Mouse (Mus musculus) liver, embryonic 11.5 days (tissue): ENCODE measurements around the gene Edn3. TPM values are rescaled to one million over a fixed set of nuclear protein-coding genes. Genes with fewer than 3 reads are reported as not detected.

Experiments used
- ATAC-seq: fragments of 200-750 bp; cut with Nextera tagmentation; replicated peaks from 2 replicates; pipeline ENCODE4 v1.8.0; 2017; ENCODE audit warnings: moderate number of reproducible peaks, mild to moderate bottlenecking, moderate TSS enrichment, moderate library complexity; ENCODE audit not compliant: low FRiP score
- DNase-seq: peaks from one replicate; pipeline ENCODE4 v3.0.0-alpha.2; 2017; ENCODE audit warnings: low spot score
- H3K27ac ChIP-seq: fragments of 300-500 bp; sonication (generic); 2 replicates; pipeline ENCODE4 v1.5.1; 2014; ENCODE audit warnings: mild to moderate bottlenecking, low read depth, low read length, control low read depth
- H3K27me3 ChIP-seq: fragments of 300-500 bp; sonication (generic); replicated peaks from 2 replicates; pipeline ENCODE4 v1.6.1; 2014; ENCODE audit warnings: low read length, mixed read lengths; ENCODE audit not compliant: control insufficient read depth, insufficient read depth
- H3K36me3 ChIP-seq: fragments of 300-500 bp; sonication (generic); 2 replicates; pipeline ENCODE4 v1.6.1; 2014; ENCODE audit warnings: mild to moderate bottlenecking, low read length, moderate library complexity, mixed read lengths; ENCODE audit not compliant: control insufficient read depth, insufficient read depth
- H3K4me1 ChIP-seq: fragments of 300-500 bp; sonication (generic); replicated peaks from 2 replicates; pipeline ENCODE4 v1.6.1; 2014; ENCODE audit warnings: low read length, mixed read lengths; ENCODE audit not compliant: control insufficient read depth, insufficient read depth
- H3K4me2 ChIP-seq: fragments of 300-500 bp; sonication (generic); 2 replicates; pipeline ENCODE4 v1.6.1; 2014; ENCODE audit warnings: mild to moderate bottlenecking, control low read depth, moderate library complexity
- H3K4me3 ChIP-seq: fragments of 300-500 bp; sonication (generic); 2 replicates; pipeline ENCODE4 v1.5.1; 2014; ENCODE audit warnings: low read depth, low read length, control low read depth
- H3K9ac ChIP-seq: fragments of 300-500 bp; sonication (generic); 2 replicates; pipeline ENCODE4 v1.6.1; 2014; ENCODE audit warnings: low read depth, low read length, control low read depth
- H3K9me3 ChIP-seq: fragments of 300-500 bp; sonication (generic); 2 replicates; pipeline ENCODE4 v1.6.1; 2016; ENCODE audit warnings: low read length, inconsistent platforms, mixed read lengths; ENCODE audit not compliant: control insufficient read depth
- WGBS: fragments of 180-500 bp; shearing (Covaris S2); extraction: QIAGEN DNeasy Blood & Tissue Kit; methylation state at CpG from one replicate; pipeline ENCODE4 v1.1.7; 2014; 5-methylcytosine and 5-hydroxymethylcytosine counted together
- polyA plus RNA-seq: library from polyadenylated mRNA; unstranded; fragments of >200 nt; fragmentation: Nextera tagmentation; extraction: Ambion mirVana; gene quantifications from 2 replicates; pipeline ENCODE4 v1.2.1, GENCODE M21; 2014

Edn3 gene
- polyA plus RNA-seq, 1 experiment from 2014 or later = 2.0 TPM

GRCm38 (mm10) chr2:174753197-174753596, 7.2 kb upstream of the Edn3 start:
- Histone ChIP-seq H3K4me3 (no peak overlapping the region), H3K36me3 (no peaks in the 10 kb centered on the region), H3K4me1 (no peaks in the 10 kb centered on the region), H3K27ac (no peak overlapping the region), H3K9me3 (no peaks in the 10 kb centered on the region), H3K27me3 (no peaks in the 10 kb centered on the region), H3K9ac (no peak overlapping the region), H3K4me2 (no peak overlapping the region)
- DNase-seq = no peak
- ATAC-seq = no peak
- 86% methylated on average over 1 of the region's 1 CpGs for WGBS

GRCm38 (mm10) chr2:174754231-174754630, 6.2 kb upstream of the Edn3 start:
- Histone ChIP-seq H3K27ac (no peak overlapping the region), H3K36me3 (no peaks in the 10 kb centered on the region), H3K9ac (no peak overlapping the region), H3K4me3 (no peak overlapping the region), H3K27me3 (no peaks in the 10 kb centered on the region), H3K4me1 (no peaks in the 10 kb centered on the region), H3K4me2 (no peak overlapping the region), H3K9me3 (no peaks in the 10 kb centered on the region)
- 67% methylated on average over 1 of the region's 1 CpGs for WGBS
- ATAC-seq (no peak), DNase-seq (no peak)

DNA sequence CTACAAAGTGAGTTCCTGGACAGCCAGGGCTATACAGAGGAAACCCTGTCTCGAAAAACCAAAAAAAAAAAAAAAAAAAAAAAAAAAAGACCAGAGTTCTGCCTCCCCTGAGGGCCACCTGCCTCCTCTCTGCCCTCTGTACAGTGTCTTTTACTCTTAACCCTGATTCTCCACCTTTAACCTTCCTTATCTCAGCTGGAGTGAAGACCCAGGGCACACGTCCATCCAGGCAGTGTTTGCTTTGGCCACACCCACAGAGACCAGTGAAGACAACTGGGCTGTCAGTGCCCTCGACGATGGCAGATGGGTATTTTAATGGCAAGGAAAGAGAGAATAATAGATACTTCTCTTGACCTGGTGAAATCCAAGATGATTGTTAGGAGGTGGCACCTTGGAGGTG, 1.2 kb upstream of the Edn3 start:
- H3K4me1 ChIP-seq = no peaks in the 10 kb centered on the region
- peaks cover 20% of the 10 kb centered on the region for H3K27me3 ChIP-seq
- H3K27ac ChIP-seq = no peak overlapping the region
- no peak for ATAC-seq
- DNase-seq = no peak
- H3K9me3 ChIP-seq = no peaks in the 10 kb centered on the region
- H3K9ac ChIP-seq = no peak overlapping the region
- no peak overlapping the region for H3K4me2 ChIP-seq
- WGBS = 66% methylated on average over 4 of the region's 4 CpGs
- H3K4me3 ChIP-seq = no peak overlapping the region
- H3K36me3 ChIP-seq = no peaks in the 10 kb centered on the region

GRCm38 (mm10) chr2:174761452-174762101, 1.2 kb downstream of the Edn3 start:
- peaks cover 20% of the 10 kb centered on the region for H3K27me3 ChIP-seq
- no peak for ATAC-seq
- H3K4me3 ChIP-seq = no peak overlapping the region
- no peak for DNase-seq
- H3K4me1 ChIP-seq = no peaks in the 10 kb centered on the region
- 63% methylated on average over 6 of the region's 6 CpGs for WGBS
- no peaks in the 10 kb centered on the region for H3K9me3 ChIP-seq
- H3K27ac ChIP-seq = no peak overlapping the region
- peak overlapping the region; percentile 18; the same call in 1 of the 2 replicates for H3K4me2 ChIP-seq
- no peaks in the 10 kb centered on the region for H3K36me3 ChIP-seq
- H3K9ac ChIP-seq = no peak overlapping the region

DNA sequence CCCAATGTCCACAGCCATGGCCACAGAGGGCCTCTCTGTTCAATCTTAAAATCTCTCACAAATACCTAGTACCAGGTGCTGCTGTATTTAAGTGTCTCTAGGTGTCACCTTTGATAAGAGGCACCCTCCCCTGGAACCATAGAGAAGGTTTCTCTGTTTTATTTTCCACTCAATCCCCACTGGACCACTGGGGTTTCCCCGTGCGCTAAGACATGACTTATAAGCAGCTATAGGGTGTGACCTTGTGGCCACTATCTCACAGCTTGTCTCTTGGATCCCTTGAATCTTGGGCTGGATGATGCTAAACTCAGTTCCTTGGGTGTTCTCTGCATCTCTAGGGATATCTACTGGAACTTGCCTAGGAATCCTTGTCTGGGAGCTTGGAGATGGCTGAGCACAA, 1.9 kb downstream of the Edn3 start:
- Histone ChIP-seq H3K9me3 (no peaks in the 10 kb centered on the region), H3K4me2 (no peak overlapping the region), H3K36me3 (no peaks in the 10 kb centered on the region), H3K4me1 (no peaks in the 10 kb centered on the region), H3K27me3 (peaks cover 20% of the 10 kb centered on the region), H3K27ac (no peak overlapping the region), H3K9ac (no peak overlapping the region), H3K4me3 (no peak overlapping the region)
- ATAC-seq = no peak
- 90% methylated on average over 2 of the region's 2 CpGs for WGBS
- DNase-seq = no peak

- Histone ChIP-seq H3K9ac (no peak overlapping the region), H3K27me3 (no peaks in the 10 kb centered on the region), H3K4me1 (no peaks in the 10 kb centered on the region), H3K36me3 (no peaks in the 10 kb centered on the region), H3K4me3 (no peak overlapping the region), H3K4me2 (no peak overlapping the region), H3K27ac (no peak overlapping the region), H3K9me3 (no peaks in the 10 kb centered on the region)
- 56% methylated on average over 7 of the region's 7 CpGs for WGBS
- ATAC-seq = no peak
- no peak for DNase-seq
Observed at GRCm38 (mm10) chr2:174768891-174769528, 8.6 kb downstream of the Edn3 start.

DNA sequence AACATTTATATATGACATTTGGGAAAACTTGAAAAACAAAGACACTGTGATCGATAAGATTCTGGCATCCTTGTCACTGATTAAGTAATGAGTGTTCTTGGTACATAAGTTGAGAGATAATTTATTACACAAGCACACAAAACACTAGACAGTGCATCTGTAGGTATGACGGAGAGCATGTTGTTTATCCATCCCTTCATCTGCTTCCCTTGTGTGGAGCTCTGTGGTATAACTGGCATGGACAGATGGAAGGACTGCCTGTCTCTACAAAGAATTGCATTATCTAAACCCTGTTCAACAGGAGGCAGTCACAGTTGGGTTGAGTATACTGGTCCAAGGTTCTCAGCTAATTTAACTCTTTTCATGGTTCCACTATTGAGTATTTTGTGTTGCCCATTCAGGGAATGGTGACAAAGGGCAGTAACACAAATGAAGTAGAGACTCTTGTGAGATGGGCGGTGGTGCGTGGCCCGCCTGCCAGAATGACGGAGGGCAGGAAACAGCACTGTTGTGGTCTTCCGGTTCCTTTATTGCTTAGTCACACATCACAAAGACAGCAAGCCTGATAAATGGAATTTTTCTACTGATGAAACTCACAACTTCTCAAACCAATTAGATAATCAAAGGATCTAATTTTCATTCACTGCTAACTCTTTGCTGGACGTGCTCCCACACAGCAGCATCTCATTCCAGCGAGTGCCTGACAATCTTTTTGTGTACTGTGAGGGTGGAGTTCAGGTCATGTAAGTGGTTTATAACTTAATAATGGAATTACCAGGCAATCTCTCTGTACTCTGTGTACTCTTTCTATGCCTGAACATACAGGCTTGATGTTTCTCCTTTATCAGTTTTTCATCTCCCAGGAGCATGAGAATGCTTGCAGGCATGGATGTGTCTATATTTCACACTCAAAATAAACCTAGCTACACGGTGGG, 14.0 kb downstream of the Edn3 start:
- no peak for ATAC-seq
- no peak overlapping the region for H3K4me2 ChIP-seq
- no peak overlapping the region for H3K4me3 ChIP-seq
- H3K27me3 ChIP-seq = no peaks in the 10 kb centered on the region
- no peaks in the 10 kb centered on the region for H3K36me3 ChIP-seq
- H3K9ac ChIP-seq = no peak overlapping the region
- no peak for DNase-seq
- WGBS = 56% methylated on average over 10 of the region's 10 CpGs
- no peaks in the 10 kb centered on the region for H3K9me3 ChIP-seq
- no peaks in the 10 kb centered on the region for H3K4me1 ChIP-seq
- H3K27ac ChIP-seq = no peak overlapping the region

DNA sequence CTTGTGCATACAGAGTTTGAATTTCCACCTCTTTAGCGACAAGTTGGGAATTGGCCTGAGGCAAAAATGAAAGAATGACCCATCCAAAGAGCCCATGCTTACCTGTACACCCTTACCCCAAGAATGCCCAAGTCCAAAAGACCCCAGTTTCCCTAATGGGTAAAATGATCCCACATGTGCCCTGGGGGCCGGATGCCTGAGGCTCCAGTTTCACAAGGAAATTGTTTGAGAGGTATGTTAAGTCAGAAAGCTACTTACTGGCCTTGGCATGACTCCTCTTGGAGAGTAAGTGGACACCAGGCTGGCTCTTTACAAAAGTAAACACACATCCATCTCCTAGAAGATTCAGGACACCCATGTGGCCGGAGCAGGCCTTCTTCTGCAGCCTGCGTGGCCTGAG, 21.6 kb downstream of the Edn3 start:
- Histone ChIP-seq H3K36me3 (no peaks in the 10 kb centered on the region), H3K9me3 (no peaks in the 10 kb centered on the region), H3K27me3 (no peaks in the 10 kb centered on the region), H3K9ac (no peak overlapping the region), H3K27ac (no peak overlapping the region), H3K4me2 (no peak overlapping the region), H3K4me1 (no peaks in the 10 kb centered on the region), H3K4me3 (no peak overlapping the region)
- no peak for DNase-seq
- ATAC-seq = no peak
- 81% methylated on average over 4 of the region's 4 CpGs for WGBS
